Mouse (Mus musculus) adrenal gland, postnatal 36 days (tissue): ENCODE measurements around the gene Scpep1. TPM values are rescaled to one million over a fixed set of nuclear protein-coding genes. Genes with fewer than 3 reads are reported as not detected.
A peak's percentile ranks its signal among the peaks of the same experiment; 100 is the strongest.
"Not testable (repeated sequence)": the region's sequence is repeated elsewhere in the genome, so short reads cannot be mapped to it uniquely, and the experiment has no call there.

Source experiments
- DNase-seq, 2 experiments: peaks; one replicate each; pipeline ENCODE4 v3.0.0; 2021; ENCODE audit warnings: mixed read lengths in 1 of 2
- long read RNA-seq, 2 experiments: library from polyadenylated mRNA; stranded (forward); transcript quantifications; one replicate each; pipeline ENCODE4 v2.0.0; 2021; ENCODE audit warnings: borderline sequencing depth in 2 of 2
- total RNA-seq, 2 experiments: library from RNA; stranded (reverse); gene quantifications; 2 replicates each; pipeline ENCODE4 v1.2.3; 2021

Gene Scpep1
- 100 to 1,000 TPM; 178 to 288 TPM for total RNA-seq
- long read RNA-seq, experiment 1, transcript Scpep1-201 (13 exons, 2,097 nt), result major isoform, 301 of 342 reads
- long read RNA-seq, experiment 1, partial matches to known transcripts, result 23 of 342 reads
- long read RNA-seq, experiment 1, other reads (novel, unspliced or antisense), result 18 of 342 reads
- long read RNA-seq, experiment 2, transcript Scpep1-201 (13 exons, 2,097 nt), result major isoform, 81 of 89 reads
- long read RNA-seq, experiment 2, partial matches to known transcripts, result 6 of 89 reads
- long read RNA-seq, experiment 2, other reads (novel, unspliced or antisense), result 2 of 89 reads

DNA sequence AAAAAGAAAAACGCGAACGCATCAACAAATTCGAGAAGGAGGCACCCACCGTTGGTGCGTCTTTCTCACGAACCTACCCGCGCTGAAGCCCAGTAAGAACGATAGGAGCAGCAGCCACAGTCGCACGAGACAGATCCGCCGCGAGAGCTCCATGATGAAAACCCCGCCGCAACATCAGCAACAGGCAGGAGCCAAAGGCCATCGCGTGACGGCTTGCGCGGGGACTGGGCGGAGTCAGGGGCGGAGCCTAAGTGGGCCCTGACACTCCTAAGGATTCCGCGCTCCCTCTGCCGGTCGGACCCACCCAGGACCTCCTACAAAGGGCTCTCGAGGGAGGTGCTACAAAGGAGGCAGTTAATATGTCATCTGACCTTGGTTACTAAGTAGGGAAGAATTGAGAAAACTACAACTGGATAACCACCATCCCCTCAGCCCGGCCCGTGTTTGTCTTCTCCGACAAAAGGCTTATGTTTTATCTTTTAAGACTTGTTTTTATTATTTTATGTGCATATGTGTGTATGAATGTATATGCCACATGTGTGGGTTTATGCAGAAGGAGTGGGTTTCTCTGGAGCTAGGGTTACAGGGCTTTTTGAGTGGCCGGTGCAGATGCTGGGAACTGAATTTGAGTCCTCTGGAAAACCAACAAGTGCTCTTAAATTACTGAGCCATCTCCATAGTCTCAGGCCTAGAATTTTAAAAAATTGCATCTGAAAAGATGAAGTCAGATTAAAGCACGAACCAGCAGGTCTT is at the start of gene Scpep1:
Gene Scpep1, minus strand, starts transcription at position 249 of the 753 bp plus-strand sequence.
- peak; percentile 99 for DNase-seq

DNA sequence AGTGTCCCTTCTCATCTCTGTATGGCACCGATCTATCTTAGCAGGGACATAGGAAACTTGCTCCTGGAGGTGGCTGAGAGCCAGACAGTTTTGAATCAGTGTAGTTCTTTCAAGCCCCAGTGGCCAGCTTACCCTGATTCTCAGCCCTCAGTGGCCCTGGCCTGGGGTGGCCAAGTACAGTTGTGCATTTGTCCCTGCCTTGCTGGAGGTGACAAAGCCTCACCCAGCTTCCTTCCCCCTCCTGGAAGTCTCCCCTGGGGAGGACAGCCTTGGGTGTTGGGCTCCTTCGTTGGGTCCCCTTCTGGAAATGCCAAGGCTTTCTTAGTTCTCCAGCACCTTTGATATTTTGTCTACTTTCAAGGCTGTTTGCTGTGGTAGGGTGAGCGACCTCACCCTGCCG is 48.5 kb upstream of the Scpep1 start:
- DNase-seq, result peak; percentile 66 to 78

DNA sequence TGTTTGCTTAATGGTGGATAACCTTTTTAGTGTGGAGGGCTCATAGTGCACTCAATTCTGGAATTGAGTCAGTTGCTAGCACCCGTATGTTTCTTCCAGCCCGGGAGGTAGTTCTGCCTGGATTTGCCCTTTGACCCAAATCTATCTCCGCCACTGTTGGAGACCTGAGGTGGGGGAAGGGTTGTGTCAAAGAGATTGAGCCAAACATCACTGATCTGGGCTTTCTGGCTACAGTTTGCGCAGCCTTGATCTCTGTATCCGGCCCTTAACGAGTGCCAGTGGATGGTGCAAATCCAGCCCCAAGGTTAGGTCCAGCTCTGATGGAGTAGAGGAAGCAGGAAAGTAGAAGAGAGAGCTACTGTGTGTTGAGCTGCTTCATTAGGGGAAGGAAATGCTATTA is 47.8 kb upstream of the Scpep1 start:
- peak; percentile 77 to 79 for DNase-seq

DNA sequence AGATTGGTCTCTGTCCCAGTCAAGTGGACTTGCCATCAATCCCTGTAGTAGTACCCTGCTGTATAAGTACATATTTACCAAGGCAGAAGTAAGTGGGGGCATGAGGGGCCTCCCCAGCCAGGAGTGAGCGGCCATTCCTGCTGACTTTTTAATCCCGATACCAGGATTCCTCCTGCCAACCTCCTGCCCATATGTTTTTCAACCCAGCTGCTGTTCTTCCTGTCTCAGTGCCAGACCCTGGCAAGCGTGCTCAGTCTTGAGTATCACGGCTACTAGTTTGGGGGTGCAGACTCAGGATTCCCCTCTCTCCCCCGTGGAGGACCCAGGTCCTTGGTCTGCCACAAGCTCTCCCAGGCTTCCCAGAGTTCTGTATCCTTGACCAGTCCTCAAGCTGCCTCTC is 47.4 kb upstream of the Scpep1 start:
- DNase-seq, result peak in 1 of 2 experiments; percentile 41

DNA sequence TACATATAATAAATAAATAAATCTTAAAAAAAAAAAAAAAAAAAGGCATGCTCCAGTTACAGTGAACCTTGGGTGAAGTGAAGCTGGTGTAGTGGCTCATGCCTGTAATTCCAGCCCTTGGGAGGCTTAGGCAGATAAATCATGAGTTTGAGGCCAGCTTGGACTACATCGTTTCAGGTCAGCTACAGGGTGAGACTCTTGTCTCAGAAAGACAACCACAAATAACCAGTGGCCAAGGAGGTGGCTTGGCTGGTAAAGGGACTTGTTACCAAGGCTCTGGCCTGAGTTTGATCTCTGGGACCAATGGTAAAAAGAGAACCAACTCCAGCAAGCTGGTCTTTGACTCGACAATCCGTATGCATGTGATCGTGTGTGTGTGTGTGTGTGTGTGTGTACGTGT is 46.8 kb upstream of the Scpep1 start:
- peak in 1 of 2 experiments; percentile 31 for DNase-seq

DNA sequence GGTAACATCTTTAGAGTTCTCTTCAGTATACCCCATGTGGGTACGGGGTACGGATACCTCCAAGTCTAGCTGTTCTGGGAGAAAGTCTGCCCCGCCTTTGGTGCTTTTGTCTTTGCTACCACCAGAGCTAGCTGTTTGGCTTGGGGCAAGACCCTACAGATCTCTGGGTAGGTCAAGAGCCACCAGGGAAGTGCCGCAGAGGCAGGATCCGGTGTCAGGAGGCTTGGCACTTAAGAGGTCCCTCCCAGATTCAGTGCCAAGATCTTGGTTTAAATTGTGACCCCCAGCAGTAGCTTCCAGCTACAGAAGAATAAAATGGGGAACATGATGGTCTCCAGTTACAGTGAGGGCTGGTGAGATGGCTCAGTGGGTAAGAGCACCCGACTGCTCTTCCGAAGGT is 46.3 kb upstream of the Scpep1 start:
- DNase-seq, result peak in 1 of 2 experiments; percentile 20

DNA sequence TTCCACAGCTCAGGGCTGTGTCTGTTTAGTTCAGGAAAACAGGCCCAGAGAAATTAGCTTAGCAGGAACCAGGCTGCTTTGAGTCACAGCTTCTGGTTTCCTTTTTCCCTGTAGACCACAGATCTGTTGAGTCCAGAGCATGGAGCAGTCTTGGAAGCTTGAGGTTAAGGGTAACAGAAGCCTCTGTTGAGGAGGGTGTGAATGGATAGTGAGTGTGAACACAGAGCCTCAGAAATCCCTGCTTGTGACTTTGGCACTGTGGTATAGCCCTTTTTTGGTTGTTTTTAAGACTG is 45.2 kb upstream of the Scpep1 start:
- no peak for DNase-seq

DNA sequence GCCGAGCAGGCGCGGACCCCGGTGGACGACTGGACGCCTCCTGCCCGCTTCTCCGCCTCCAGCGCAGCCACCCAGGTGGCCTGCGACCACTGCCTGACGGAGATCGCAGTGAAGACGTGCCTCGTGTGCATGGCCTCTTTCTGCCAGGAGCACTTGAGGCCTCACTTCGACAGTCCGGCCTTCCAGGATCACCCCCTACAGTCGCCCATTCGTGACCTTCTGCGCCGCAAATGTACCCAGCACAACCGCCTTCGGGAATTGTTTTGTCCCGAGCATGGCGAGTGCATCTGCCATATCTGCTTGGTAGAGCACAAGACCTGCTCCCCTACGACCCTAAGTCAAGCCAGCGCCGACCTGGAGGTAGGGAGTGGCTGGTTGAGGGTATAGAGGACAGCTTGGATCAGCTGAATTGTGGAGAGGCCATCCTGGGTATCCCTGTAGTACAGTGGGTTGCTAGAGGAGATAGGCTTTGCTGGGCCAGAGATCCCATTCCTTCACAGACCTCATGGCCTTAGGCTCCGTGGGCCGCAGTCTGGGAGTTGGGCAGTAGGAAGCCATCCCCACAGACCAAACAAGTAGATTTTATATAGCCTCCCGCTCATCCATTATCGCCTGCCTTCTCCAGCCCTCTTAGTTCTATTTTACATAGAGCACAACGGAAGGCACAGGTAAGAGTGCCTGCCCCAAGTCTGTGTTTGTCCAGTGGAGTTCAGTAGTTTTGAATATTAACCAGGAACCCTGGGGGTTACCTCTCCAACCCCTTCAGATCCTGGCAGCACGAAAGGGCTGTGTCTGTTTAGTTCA is 44.7 kb upstream of the Scpep1 start:
- no peak for DNase-seq

DNA sequence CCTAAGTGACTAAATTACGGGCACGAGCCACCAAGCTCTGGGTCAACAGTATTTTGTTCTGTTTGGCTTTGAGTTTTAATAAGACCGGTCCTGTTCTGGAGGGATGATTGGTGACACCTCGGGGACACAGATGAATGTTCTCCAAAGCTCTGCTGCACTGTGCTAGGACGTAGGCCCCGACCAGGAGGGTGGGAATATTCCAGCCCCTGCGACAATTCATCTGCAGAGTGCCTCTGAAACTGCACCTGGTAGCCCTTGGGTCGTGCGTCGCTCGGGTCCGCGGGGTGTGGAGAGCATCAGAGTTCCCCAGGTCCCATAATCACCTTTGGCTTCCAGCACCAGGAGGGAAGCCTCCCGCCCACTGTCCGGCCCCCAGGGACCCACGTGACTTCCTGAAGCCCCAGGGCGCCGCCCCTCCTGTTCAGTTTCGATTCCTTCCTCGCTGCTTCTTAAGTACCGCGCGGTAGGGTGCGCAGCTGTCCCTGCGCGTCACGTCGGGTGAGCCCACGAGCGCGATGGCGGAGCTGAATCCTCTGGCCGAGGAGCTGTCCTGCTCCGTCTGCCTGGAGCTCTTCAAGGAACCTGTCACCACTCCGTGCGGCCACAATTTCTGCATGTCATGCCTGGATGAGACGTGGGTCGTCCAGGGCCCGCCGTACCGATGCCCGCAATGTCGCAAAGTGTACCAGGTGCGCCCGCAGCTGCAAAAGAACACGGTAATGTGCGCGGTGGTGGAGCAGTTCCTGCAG is 43.9 kb upstream of the Scpep1 start, which contains the start of gene Trim25:
Gene Trim25, plus strand, starts transcription at position 403 of the 749 bp plus-strand sequence.
- DNase-seq, result peak; percentile 97 to 98

DNA sequence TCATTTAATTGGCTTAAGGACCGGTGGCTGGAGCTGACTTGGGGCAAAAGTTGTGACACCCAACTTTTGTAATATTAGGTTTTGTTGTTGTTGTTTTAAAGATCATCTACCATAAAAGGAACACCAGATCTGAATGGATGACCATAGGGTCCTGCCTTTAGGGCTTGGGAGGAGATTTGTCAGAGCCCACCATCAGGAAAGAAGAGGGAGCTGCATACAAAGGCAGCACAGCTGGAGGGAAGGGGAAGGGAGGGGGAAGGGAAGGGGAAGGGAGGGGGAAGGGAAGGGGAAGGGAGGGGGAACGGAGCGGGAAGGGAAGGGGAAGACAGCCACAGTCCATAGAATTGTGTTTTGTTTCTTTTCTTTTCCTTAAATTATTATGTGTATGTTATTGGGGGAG is 43.1 kb upstream of the Scpep1 start:
- no peak for DNase-seq

DNA sequence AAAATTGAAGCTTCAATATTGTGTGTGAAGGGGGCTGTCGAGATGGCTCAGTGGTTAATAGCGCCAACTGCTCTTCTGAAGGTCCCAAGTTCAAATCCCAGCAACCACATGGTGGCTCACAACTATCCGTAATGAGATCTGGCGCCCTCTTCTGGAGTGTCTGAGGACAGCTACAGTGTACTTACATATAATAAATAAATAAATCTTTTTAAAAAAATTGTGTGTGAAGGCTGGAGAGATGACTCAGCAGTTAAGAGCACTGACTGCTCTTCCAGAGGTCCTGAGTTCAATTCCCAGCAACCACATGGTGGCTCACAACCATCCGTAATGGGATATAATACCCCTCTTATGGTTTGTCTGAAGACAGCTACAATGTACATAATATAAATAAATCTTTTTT is 42.1 kb upstream of the Scpep1 start:
- not testable (repeated sequence) for DNase-seq

DNA sequence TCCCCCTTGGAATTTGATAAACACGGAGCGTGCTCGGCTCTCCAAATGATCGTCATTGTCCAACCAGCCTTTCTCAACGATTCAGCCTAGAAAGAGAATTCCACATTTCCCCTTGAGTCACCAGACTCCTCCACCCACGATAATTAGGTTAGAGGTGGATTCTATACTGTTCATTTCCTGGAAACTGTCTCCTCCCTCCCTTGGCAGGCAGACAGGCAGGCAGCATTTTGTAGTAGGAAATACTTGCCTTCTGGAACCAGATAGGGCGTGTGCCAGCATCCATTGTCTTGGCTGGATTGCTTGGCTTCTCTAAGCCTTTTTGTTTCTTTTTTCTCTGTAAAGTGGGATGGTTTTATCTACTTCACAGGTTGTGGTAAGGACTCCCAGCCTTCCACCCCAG is 41.2 kb upstream of the Scpep1 start:
- no peak for DNase-seq

DNA sequence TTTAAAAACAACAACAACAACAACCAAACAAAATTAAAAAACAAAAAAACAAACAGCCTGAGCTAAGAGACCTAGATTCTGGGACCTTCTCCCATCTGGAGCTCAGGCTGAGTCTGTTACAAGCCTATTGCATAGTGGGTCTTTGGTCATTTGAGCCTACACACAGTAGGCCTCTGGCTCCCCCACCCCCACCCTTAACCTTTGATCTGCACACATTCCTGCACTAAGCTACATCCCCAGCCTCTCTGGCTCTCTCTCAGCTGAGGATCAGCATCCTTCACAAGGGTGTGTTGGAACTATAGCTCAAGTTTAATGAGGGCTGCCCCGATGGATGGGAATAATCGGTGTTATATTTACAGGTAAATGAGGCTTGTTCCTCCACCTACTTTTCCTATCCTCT is 40.4 kb upstream of the Scpep1 start:
- no peak for DNase-seq

DNA sequence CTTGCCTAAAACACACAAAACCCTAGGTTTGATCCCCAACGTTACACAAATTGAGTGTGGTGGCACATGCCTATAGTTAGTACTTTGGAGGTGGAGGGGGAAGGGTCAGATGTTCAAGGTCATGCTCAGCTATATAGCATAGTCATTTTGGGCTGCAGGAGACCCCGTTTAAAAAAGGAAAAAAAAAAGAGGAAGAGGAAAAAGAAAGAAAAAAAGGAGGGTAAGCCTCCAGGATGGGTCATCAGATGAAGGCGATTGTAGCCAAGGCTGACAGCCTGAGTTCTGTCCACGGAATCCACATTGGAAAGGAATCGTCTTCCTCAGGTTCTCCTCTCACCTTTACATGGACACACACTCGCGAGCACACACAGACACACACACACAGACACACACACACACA is 39.2 kb upstream of the Scpep1 start:
- DNase-seq, result no peak

DNA sequence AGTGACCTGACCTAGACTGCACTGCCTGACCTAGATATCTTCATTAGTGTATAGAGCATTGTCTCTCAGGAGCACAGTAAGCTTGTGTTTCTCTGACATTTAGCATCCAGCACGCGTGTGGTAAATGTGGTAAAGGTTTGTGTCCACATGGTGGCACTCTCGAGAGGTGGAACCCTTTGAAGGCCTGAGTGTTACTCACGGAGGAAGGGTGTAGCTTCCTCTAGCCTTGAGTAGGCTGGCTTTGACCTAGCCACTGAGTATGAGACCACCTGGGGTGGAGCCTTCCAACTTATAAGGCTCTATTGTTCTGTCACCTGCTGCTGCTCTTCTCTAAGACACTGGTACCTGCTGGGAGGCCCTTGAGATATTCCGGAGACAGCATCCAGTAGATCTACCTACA is 38.4 kb upstream of the Scpep1 start:
- DNase-seq, result peak; percentile 77 to 79

DNA sequence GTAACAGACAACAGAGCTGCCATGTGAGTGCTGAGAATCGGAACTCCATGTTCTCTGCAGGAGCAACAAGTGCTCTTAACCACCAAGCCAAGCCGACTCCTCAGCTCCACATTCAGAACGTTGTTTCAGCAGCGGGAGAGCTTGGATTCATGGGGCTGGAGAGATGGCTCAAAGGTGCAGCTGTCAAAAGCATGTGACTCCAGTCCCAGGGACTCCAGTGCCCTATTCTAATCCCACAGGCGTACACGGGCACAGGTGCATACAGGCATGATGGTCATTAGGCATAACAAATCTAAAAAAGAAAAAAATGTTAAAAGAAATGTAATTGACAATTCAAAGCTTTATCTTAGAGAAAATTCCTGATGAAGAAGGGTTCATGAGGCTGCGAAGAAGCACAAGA is 37.9 kb upstream of the Scpep1 start:
- DNase-seq, result no peak

DNA sequence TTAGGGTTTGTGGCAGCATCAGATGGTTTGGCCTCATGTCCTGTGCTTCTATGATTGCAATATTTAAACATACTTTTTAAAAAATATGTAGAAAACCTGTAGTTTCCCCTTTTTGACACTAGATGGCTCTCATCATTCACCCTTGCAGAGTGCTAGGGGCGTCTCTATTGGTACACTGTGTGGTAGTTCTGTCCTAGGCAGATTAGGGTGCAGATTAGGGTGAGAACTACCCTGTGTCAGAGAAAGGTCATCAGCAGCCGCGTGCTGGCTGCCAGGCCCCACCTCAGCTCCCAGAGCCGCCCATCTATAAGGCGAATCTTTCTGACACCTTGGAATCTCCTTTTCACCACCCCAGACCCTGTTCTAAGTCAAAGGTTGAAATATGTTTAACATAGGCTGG is 34.3 kb upstream of the Scpep1 start:
- no peak for DNase-seq

DNA sequence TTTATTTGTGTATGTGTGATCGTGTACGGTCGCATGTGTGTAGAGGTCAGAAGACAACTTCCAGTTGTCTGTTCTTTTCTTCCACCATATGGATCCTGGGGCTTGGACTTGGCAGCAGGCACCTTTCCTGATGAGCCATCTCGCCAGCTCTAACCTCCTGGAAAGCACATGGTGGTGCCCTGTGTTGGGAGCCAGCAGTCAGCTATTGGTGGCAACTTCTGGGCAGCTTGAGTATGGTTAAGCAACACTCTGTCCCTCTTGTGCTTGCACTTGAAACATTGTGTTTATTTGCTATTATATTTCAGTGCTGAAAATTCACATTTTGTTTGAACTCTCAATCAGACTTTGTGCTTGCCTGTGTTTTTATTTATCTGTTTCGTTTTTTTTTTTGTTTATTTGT is 33.7 kb upstream of the Scpep1 start:
- DNase-seq, result no peak

DNA sequence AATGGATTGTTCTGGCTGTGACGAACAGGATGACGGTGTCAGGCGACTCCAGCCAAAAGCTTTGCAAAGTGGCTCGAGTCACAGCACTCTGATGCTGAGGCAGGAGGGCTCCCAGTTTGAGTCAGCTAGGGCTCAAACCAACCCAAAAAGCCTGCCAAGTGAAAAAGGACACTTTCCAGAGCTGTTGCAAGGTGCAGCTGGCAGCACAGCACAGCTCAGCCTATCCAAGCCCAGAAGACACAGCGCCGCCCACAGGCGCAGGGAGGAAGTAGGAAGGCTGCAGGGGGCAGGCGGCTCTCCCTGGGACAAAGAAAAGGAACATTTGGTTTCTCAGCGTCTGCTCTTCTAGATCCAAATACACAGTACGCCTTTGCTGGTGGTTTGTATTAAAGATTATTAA is 31.4 kb upstream of the Scpep1 start:
- no peak for DNase-seq

DNA sequence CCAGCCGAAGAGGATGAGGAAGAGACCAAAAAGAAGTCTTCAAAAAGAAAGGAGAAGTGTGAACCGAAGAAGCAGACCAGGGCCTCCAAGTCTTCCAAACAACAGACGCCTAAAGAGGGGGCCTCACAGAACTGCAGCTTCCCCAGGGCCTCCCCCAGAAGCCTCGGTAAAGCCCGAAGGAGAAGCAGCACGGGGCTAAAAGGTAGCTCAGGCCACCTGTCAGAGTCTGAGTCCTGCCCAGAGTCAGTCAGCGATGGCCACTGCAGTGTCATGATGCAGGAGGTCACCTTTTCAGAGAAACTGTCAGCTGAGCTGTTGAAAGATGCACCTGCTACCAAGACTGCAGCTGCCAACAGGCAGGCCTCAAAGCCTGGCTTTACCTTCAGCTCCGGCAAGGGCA is 26.1 kb upstream of the Scpep1 start:
- DNase-seq, result no peak

DNA sequence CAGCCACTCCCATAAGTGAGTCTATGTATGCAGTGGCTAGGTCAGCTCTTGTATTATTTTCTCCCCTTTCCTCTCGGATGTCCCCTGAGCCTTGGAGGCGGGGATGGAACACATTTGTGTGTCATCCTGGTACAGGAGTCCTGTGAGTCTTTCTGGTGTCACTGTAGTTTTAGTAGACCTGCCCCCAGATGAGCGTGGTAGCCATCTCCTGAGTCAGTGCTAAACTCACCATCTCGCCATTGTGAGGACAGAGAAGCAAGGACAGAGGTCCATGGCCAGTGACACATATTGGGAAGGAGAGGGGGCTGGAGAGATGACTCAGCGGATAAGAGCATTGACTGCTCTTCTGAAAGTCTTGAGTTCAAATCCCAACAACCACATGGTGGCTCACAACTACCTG is 21.9 kb upstream of the Scpep1 start:
- peak in 1 of 2 experiments; percentile 36 for DNase-seq

DNA sequence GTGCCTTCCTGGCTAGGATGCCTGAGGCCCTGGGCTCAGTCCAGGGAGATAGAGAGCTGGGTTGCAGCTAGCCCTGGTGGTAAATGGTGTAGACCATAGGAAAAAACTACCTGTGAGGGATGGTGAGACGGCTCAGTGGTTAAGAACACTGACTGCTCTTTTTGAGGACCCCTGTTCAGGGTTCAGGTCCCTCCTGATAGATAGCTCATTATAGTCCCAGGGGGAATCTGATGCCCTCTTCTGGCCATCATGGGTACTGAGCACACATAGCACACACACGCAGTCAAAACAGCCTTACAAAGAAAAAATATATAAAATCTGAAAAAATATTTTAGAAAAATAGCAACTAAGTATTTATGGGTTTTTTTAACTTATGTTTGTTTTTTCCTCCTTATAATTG is 21.1 kb upstream of the Scpep1 start:
- no peak for DNase-seq
